Mouse (Mus musculus) spleen, adult 2 months (tissue): ENCODE results near the gene Pxk. TPM values are rescaled to one million over a fixed set of nuclear protein-coding genes. Genes with fewer than 3 reads are reported as not detected.

Experiments used
- DNase-seq, 2 experiments: peaks; one replicate each; pipeline versions ENCODE4 v3.0.0 to v3.0.0-alpha.2; 2012 to 2021; ENCODE audit warnings: low spot score in 2 of 2, low read depth in 1 of 2
- H3K27ac ChIP-seq: fragments of 200-500 bp; 2 replicates; pipeline ENCODE4 v1.5.1; 2012; ENCODE audit warnings: low read length, inconsistent platforms; ENCODE audit not compliant: insufficient read depth
- H3K27me3 ChIP-seq: fragments of 200-500 bp; 2 replicates; pipeline ENCODE4 v1.6.1; 2012; ENCODE audit warnings: mild to moderate bottlenecking, moderate library complexity, low read length, inconsistent platforms; ENCODE audit not compliant: control insufficient read depth, insufficient read depth
- H3K36me3 ChIP-seq: fragments of 200-500 bp; 2 replicates; pipeline ENCODE4 v1.6.1; 2012; ENCODE audit warnings: mild to moderate bottlenecking, low read length, inconsistent platforms; ENCODE audit not compliant: control insufficient read depth, insufficient read depth
- H3K4me1 ChIP-seq: fragments of 200-500 bp; 2 replicates; pipeline ENCODE4 v1.6.1; 2011; ENCODE audit warnings: inconsistent platforms; ENCODE audit not compliant: control insufficient read depth, insufficient read depth, insufficient read length
- H3K4me3 ChIP-seq: fragments of 200-500 bp; 2 replicates; pipeline ENCODE4 v1.5.1; 2011; ENCODE audit warnings: mild to moderate bottlenecking, inconsistent platforms; ENCODE audit not compliant: insufficient read depth, insufficient read length; ENCODE audit errors: extremely low read depth
- CTCF ChIP-seq: fragments of 200-500 bp; IDR thresholded peaks from 2 replicates; pipeline ENCODE4 v1.5.1; 2011; ENCODE audit warnings: mild to moderate bottlenecking, inconsistent platforms; ENCODE audit not compliant: insufficient read depth, insufficient read length, insufficient replicate concordance; ENCODE audit errors: extremely low read depth
- POLR2A ChIP-seq: fragments of 200-500 bp; IDR thresholded peaks from 2 replicates; pipeline ENCODE4 v1.6.1; 2011; ENCODE audit warnings: low read depth, low read length, inconsistent platforms
- WGBS: fragments of 180-500 bp; shearing (Covaris S2); methylation state at CpG from one replicate; pipeline ENCODE4 v1.1.7; 2018; 5-methylcytosine and 5-hydroxymethylcytosine counted together
- polyA plus RNA-seq: library from polyadenylated mRNA; depleted of rRNA; stranded (reverse); fragments of >200 nt; gene quantifications from 2 replicates; pipeline ENCODE4 v1.2.3, GENCODE M21; 2012; rRNA removed

The Pxk gene
- 42.5 and 46.2 TPM in 2 replicates for polyA plus RNA-seq

DNA sequence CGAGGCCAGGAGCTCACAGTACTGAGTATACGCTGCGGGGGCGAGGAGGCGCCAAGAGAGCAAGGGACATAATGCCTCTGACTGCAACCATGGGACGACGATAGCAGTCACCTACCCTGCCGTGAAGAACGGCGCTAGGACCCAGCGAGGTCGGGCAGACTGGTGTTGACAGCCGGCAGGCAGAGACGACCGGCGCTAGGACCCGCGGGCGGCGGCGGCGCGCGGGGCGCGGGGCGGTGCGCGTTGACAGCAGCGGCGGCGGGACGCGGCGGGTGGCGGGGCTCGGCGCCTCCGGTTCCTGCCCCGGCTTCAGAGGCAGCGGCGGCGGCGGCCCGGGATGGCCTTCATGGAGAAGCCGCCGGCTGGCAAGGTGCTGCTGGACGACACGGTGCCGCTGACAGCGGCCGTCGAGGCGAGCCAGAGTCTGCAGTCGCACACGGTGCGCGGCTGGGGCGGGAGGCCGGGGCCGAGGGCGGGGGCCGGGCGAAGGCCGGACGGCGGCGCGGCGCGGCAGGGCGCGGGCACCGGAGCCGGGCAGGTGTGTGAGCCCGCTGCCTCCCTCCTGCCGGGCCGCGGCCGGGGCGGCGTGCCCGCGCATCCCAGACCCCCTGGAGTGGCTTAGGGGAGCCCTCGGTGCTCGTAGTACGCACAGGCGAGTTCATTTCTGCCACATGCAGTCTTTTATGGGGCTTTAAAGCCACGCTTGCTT, at the start of gene Pxk:
Pxk (plus strand) TSS at position 234 of the 709 bp plus-strand sequence.
- TF ChIP-seq CTCF (no peak), POLR2A (peak; percentile 9; the same call in 1 of the 2 replicates)
- Histone ChIP-seq H3K27ac (peak within 1 kb of the TSS; percentile 93), H3K4me1 (peaks cover 11% of the 10 kb centered on the region; the same call in 1 of the 2 replicates), H3K27me3 (no peaks in the 10 kb centered on the region), H3K36me3 (peaks cover 5% of the 10 kb centered on the region), H3K4me3 (peak within 1 kb of the TSS; percentile 85)
- DNase-seq: peak; percentile 52 to 98
- WGBS: 1% methylated on average over 63 of the region's 89 CpGs

DNA sequence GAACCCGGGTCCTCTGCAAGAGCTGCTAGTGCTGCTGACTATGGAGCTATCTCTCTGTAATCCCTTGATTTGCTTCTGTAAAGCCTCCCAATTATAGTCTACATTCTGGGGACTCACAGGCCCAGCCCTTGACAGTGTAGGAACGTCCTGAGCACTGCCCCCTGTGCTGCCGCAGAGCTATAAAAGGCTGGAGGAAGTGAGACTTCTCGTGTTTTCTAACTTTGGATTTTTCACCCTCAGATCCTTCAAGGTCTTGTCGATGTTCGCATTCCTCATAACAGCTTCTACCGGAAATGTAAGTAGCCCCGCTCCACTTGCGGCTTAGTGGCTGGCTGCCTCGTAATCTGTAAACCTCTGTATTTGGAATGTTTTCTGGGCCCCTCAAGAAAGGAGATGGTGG, 48.7 kb upstream of the Pxk start:
- H3K36me3 ChIP-seq: peaks cover 4% of the 10 kb centered on the region; the same call in 1 of the 2 replicates
- H3K27me3 ChIP-seq: no peaks in the 10 kb centered on the region
- no peak for TF ChIP-seq POLR2A
- no peak for TF ChIP-seq CTCF
- WGBS: 69% methylated on average over 10 of the region's 10 CpGs
- H3K4me3 ChIP-seq: no peak overlapping the region
- peak overlapping the region; percentile 32; the same call in 1 of the 2 replicates for H3K27ac ChIP-seq
- DNase-seq: no peak
- H3K4me1 ChIP-seq: no peaks in the 10 kb centered on the region

DNA sequence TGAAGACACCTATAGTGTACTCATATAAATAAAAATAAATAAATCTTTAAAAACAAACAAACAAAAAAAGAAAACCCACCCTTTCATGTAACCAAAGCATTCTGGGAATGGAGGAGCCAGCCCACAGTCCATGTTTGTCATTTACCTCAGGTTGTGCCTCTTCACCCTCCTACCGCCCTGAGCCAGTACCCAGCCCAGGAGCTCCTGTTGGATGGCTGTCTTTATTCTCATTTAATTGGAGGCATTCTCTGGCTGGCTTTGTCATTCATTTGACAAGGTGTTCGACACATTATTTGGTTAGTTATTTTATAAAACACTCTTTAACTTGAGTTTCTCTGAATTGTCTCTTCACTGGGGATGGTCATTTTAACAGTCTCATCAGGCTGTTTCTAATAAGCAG, 46.1 kb upstream of the Pxk start:
- WGBS: 90% methylated on average over 2 of the region's 2 CpGs
- H3K27me3 ChIP-seq: no peaks in the 10 kb centered on the region
- no peak overlapping the region for H3K27ac ChIP-seq
- no peak for TF ChIP-seq CTCF
- TF ChIP-seq POLR2A: no peak
- H3K36me3 ChIP-seq: peaks cover 3% of the 10 kb centered on the region; the same call in 1 of the 2 replicates
- no peaks in the 10 kb centered on the region for H3K4me1 ChIP-seq
- H3K4me3 ChIP-seq: no peak overlapping the region
- no peak for DNase-seq

DNA sequence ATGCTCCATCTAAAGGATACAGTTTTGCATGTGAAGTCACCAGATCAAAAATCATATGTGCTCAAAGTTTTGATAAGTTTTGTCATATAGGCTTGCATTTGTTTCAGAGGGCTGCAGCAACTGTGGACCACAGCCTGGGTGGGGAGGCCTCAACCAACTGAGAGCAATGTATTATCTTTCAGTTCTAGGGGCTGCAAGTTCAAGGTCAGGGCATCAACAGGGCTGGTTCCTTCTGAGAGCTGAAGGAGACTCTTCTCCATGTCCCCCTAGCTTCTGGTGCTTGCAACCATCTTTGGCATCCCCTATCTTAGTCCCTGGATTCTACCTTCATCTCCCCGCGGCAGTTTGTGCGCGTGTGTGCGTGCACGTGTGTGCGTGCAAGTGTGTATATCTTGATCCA, 45.4 kb upstream of the Pxk start:
- Histone ChIP-seq H3K27me3 (no peaks in the 10 kb centered on the region), H3K27ac (no peak overlapping the region), H3K36me3 (peaks cover 2% of the 10 kb centered on the region; the same call in 1 of the 2 replicates), H3K4me3 (no peak overlapping the region), H3K4me1 (no peaks in the 10 kb centered on the region)
- WGBS: 94% methylated on average over 7 of the region's 7 CpGs
- TF ChIP-seq CTCF: no peak
- TF ChIP-seq POLR2A: no peak
- no peak for DNase-seq

DNA sequence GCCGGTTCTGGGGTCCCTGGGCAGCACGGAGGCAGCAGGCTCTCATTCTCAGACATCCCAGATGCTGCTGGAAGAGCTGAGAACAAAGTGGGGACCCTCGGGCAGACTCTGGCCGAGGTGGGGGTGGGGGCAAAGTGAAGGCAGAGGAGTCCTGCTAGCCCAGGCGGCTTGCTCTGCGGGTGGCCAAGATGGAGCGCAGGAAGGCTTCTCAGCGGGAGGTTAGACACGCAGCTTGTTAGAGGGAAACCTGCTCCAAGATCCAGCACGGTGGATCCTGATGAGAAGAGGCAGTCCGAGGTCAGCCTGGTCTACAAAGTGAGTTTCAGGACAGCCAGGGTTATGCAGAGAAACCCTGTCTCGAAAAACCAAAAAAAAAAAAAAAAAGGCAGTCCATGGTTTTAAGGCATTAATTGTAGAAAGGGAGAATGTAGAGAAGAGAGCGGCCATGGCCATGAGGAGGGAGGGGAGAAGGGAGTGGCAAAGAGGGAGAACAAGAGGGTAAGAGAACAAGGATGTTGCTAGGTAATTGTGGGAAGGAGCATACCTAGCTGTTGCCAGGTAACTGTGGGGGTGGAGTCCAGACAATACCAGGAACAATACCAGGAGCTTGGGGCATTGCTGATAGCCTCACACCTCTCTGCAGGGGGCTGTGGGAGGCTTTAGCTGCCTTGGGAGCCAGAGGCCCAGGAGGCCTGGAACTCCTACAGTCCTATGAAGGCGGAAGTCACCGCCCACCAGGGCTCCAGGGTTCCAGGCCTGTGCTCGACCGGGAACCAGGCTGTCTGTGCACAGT, 43.5 kb upstream of the Pxk start:
- TF ChIP-seq POLR2A (no peak), CTCF (no peak)
- no peak for DNase-seq
- H3K4me1 ChIP-seq: no peaks in the 10 kb centered on the region
- WGBS: 88% methylated on average over 17 of the region's 17 CpGs
- H3K27me3 ChIP-seq: no peaks in the 10 kb centered on the region
- no peak overlapping the region for H3K27ac ChIP-seq
- H3K36me3 ChIP-seq: no peaks in the 10 kb centered on the region; the same call in 1 of the 2 replicates
- no peak overlapping the region for H3K4me3 ChIP-seq

DNA sequence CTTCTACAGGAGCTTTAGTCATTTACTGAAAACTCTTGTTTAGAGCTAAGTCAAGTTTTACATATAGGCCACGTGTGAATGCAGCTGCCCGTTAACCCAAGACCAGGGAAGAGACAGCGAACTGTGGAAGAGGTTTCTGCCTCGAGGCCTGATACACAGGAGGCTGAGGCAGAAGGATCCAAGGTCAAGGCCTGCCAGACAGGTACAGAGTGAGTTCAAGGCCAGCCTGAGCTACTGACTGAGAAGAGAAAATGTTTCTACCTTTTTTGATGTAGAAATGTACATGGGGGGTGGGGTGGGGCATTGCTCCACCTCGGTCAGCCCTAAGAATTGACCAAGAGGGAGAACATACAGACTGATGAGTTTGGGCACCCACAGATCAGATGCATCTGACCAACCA, 41.9 kb upstream of the Pxk start:
- Histone ChIP-seq H3K4me1 (no peaks in the 10 kb centered on the region), H3K4me3 (no peak overlapping the region), H3K36me3 (no peaks in the 10 kb centered on the region; the same call in 1 of the 2 replicates), H3K27ac (no peak overlapping the region), H3K27me3 (no peaks in the 10 kb centered on the region)
- TF ChIP-seq CTCF: no peak
- TF ChIP-seq POLR2A: no peak
- DNase-seq: no peak
- WGBS: 88% methylated on average over 5 of the region's 5 CpGs

DNA sequence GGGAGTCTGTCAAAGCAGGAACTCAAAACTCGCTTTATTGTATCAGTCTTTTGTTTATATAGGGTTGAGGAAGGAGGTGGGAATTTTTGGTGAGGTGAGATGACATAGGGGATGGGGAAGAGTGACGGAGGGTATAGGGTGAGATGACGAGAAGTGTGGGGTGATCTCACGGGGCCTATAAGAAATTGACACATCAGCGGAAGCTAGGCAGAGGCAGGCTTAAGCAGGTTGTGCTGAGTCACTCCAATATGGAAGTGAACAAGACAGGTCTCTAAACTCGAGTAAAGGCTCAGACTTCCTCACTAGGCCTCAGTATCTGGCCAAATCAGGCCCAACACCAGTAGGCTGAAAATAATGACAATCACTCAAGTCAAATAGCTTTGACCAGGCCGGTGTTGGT, 38.1 kb upstream of the Pxk start:
- Histone ChIP-seq H3K27ac (no peak overlapping the region), H3K27me3 (no peaks in the 10 kb centered on the region), H3K4me1 (no peaks in the 10 kb centered on the region), H3K36me3 (no peaks in the 10 kb centered on the region; the same call in 1 of the 2 replicates), H3K4me3 (no peak overlapping the region)
- TF ChIP-seq POLR2A: no peak
- TF ChIP-seq CTCF: no peak
- DNase-seq: no peak
- WGBS: 95% methylated on average over 7 of the region's 7 CpGs
